Mouse (Mus musculus): ENCODE data around the gene Mss51. TPM values are rescaled to one million over a fixed set of nuclear protein-coding genes. Genes with fewer than 3 reads are reported as not detected.
A peak's percentile ranks its signal among the peaks of the same experiment; 100 is the strongest.

Gene Mss51
- 0.83 and 1.3 TPM in 2 replicates for polyA plus RNA-seq (2016; fragmentation: Nextera tagmentation; extraction: Ambion mirVana)

GRCm38 (mm10) chr14:20496603-20497002 is at the start of gene Mss51:
Mss51 (minus strand) TSS chr14:20496901.
- Histone ChIP-seq H3K4me1 (no peaks in the 10 kb centered on the region), H3K4me3 (no peak within 1 kb of the TSS), H3K36me3 (peaks cover 80% of the 10 kb centered on the region), H3K27ac (no peak within 1 kb of the TSS), H3K9me3 (replicated peaks) (no peaks in the 10 kb centered on the region), H3K27me3 (ENCODE audit: low read depth, poor library complexity, severe bottlenecking) (no peaks in the 10 kb centered on the region)
- WGBS = 76% methylated on average over 2 of the region's 2 CpGs
- no peak for DNase-seq (ENCODE audit: low spot score)

- H3K4me1 ChIP-seq = peaks cover 9% of the 10 kb centered on the region; the same call in 1 of the 2 replicates
- peaks cover 39% of the 10 kb centered on the region for H3K36me3 ChIP-seq
- peak within 1 kb of the TSS; percentile 99 for H3K27ac ChIP-seq
- no peaks in the 10 kb centered on the region for H3K27me3 ChIP-seq (ENCODE audit: low read depth, poor library complexity, severe bottlenecking)
- WGBS = under 1% methylated on average over 29 of the region's 29 CpGs
- H3K9me3 ChIP-seq (replicated peaks) = no peaks in the 10 kb centered on the region
- DNase-seq (ENCODE audit: low spot score) = peak; percentile 92
- H3K4me3 ChIP-seq = peak within 1 kb of the TSS; percentile 91
Measured at GRCm38 (mm10) chr14:20546415-20546814, 49.7 kb upstream of the Mss51 start, which contains the start of gene Ppp3cb. Ppp3cb (minus strand) TSS chr14:20546573.

DNA sequence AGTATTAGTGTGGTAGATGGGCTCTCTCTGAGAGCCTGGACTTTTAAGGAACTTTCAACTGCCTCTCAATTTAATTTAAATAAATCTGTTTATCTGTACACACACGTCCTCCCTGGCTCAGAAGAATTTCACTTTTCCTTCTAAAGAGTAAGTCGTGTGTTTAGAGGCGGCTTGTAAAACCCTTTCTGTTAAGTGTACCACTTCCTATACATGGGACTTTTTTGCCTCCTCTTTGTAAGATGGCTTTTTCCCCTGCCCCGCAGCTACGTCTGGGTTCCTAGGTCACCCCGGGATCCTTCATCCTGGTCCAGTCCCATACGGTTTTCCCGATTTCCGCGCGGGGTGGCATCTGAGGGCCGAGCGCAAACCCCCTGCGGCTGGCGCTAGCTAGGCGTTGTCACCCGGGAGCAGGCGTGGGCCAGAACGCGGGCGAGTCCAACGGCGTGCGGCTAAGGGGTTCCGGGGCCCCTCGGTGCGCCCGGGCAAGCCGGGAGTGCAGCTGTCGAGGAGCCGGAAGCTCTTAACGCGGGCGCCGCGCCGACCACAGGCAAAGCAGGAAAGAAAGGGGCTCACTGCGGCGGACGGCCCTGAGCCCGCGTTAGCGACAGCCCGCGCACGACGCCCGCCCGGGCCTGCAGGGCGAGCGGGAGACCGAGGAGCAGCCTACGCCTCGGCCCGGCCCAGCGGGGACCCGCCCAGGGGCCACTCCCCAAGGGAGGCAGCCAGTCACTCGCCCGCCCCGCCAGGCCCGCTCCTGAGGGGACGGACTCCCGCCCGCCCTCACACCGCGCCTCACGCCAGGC is 49.0 kb upstream of the Mss51 start:
- peak overlapping the region; percentile 99 for H3K27ac ChIP-seq
- WGBS = under 1% methylated on average over 64 of the region's 67 CpGs
- peak overlapping the region; percentile 91 for H3K4me3 ChIP-seq
- H3K4me1 ChIP-seq = peaks cover 9% of the 10 kb centered on the region; the same call in 1 of the 2 replicates
- H3K27me3 ChIP-seq (ENCODE audit: low read depth, poor library complexity, severe bottlenecking) = no peaks in the 10 kb centered on the region
- DNase-seq (ENCODE audit: low spot score) = peak; percentile 88
- peaks cover 32% of the 10 kb centered on the region for H3K36me3 ChIP-seq
- no peaks in the 10 kb centered on the region for H3K9me3 ChIP-seq (replicated peaks)

DNA sequence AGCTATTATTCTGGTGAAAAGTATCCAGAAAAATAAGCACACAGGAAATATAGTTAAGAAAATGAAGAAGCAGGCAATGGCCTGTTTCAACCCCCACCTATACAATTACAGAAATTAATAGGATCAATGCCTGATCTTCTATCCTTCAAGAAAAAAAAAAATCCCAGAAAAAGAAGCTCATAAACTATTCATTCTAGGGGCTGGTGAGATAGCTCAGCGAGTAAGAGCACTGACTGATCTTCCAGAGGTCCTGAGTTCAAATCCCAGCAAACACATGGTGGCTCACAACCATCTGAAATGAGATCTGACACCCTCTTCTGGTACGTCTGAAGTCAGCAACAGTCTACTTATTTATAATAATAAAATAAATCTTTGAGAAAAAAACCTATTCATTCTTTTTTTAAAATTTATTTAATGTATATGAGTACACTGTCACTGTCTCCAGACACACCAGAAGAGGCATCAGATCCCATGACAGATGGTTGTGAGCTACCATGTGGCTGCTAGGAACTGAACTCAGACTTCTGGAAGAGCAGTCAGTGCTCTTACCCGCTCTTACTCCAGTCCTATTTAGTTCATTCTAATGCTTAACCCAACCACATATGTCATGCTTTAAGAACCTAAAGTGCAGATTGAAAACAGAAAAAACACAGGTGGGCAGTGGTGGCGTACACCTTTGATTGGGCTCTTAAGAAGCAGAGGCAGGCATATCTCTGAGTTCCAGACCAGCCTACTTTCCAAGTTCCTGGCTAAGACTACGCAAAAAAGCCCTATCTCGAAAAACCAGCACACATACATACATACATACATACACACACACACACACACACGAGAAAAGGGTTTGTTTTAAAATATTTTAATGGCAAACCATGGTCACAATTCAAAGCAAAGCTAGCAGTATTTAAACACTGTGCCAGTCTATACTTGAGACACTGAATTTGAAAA is 48.0 kb upstream of the Mss51 start:
- Histone ChIP-seq H3K4me3 (peak overlapping the region; percentile 91), H3K27ac (no peak overlapping the region), H3K4me1 (peaks cover 9% of the 10 kb centered on the region; the same call in 1 of the 2 replicates), H3K36me3 (peaks cover 26% of the 10 kb centered on the region), H3K27me3 (ENCODE audit: low read depth, poor library complexity, severe bottlenecking) (no peaks in the 10 kb centered on the region), H3K9me3 (replicated peaks) (no peaks in the 10 kb centered on the region)
- WGBS = 85% methylated on average over 7 of the region's 7 CpGs
- DNase-seq (ENCODE audit: low spot score) = no peak

- H3K27ac ChIP-seq = no peak overlapping the region
- no peak overlapping the region for H3K4me3 ChIP-seq
- H3K9me3 ChIP-seq (replicated peaks) = no peaks in the 10 kb centered on the region
- 91% methylated on average over 4 of the region's 4 CpGs for WGBS
- peaks cover 40% of the 10 kb centered on the region for H3K36me3 ChIP-seq
- H3K27me3 ChIP-seq (ENCODE audit: low read depth, poor library complexity, severe bottlenecking) = no peaks in the 10 kb centered on the region
- DNase-seq (ENCODE audit: low spot score) = no peak
- H3K4me1 ChIP-seq = no peaks in the 10 kb centered on the region
Measured at GRCm38 (mm10) chr14:20529643-20530042, 32.9 kb upstream of the Mss51 start.

DNA sequence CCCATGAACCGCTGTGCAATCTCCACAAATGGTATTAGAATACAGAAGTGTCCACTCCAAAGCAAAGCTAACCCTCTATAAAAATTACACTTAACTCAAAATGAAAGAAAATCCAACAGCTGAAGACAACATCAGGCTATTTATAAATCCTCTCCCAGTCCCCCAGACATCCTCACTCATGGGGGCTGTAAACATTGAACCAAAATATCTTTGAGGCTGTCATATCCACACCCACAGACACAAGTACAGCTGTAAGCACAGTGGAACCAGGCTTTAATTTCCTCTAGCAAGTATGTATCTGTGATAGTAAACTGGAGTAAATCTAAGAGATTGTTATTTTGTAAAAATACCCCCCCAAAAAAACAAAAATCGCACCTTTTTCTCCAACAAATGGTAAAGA is 23.5 kb upstream of the Mss51 start:
- no peak overlapping the region for H3K27ac ChIP-seq
- no peak for DNase-seq (ENCODE audit: low spot score)
- 95% methylated on average over 2 of the region's 2 CpGs for WGBS
- H3K4me3 ChIP-seq = no peak overlapping the region
- peaks cover 84% of the 10 kb centered on the region for H3K36me3 ChIP-seq
- H3K4me1 ChIP-seq = no peaks in the 10 kb centered on the region
- no peaks in the 10 kb centered on the region for H3K9me3 ChIP-seq (replicated peaks)
- H3K27me3 ChIP-seq (ENCODE audit: low read depth, poor library complexity, severe bottlenecking) = no peaks in the 10 kb centered on the region

DNA sequence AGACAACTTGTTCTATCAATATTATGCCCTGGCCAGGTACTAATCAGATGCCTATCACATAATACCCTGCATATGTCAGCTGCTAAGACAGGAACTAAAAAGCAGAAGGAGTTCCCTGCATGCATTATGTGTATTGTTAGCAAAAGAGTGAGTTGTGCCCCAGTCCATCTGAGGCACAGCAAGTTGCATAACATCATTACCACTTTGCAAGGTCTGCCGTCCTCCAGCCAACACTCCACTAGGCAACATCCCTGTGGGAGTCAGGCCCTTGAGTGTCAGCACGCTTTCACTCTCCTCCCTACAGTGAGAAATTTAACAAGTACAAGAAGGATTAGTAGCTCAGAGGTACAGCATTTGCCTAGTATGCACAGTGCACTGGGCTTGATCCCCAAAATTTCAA is 11.7 kb upstream of the Mss51 start:
- Histone ChIP-seq H3K36me3 (peaks cover 66% of the 10 kb centered on the region), H3K27ac (no peak overlapping the region), H3K27me3 (ENCODE audit: low read depth, poor library complexity, severe bottlenecking) (no peaks in the 10 kb centered on the region), H3K4me1 (no peaks in the 10 kb centered on the region), H3K9me3 (replicated peaks) (no peaks in the 10 kb centered on the region), H3K4me3 (no peak overlapping the region)
- WGBS = 80% methylated on average over 2 of the region's 2 CpGs
- DNase-seq (ENCODE audit: low spot score) = no peak

- Histone ChIP-seq H3K9me3 (replicated peaks) (no peaks in the 10 kb centered on the region), H3K4me1 (no peaks in the 10 kb centered on the region), H3K36me3 (peaks cover 60% of the 10 kb centered on the region), H3K4me3 (no peak overlapping the region), H3K27me3 (ENCODE audit: low read depth, poor library complexity, severe bottlenecking) (no peaks in the 10 kb centered on the region), H3K27ac (no peak overlapping the region)
- 95% methylated on average over 10 of the region's 10 CpGs for WGBS
- no peak for DNase-seq (ENCODE audit: low spot score)
Measured at GRCm38 (mm10) chr14:20502966-20503365, 6.3 kb upstream of the Mss51 start.

DNA sequence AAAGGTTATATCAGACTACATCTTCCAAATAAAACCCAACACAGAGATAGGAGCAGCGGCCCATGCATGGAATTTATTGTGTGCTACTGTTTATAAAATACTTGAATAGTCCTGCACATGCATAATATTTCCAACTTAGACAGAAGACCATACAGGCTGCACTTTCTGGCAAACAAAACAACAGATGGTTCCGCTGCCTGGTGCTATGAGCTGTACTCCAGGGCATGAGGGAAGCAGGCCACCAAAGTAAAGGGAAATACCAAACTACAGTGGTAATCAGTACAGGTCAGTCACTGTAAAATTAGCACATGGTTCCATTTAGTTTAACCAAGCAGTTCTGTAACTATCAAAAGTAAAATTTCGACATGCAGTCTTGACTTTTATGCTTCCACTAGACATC is 3.3 kb upstream of the Mss51 start:
- Histone ChIP-seq H3K4me1 (no peaks in the 10 kb centered on the region), H3K27ac (no peak overlapping the region), H3K4me3 (no peak overlapping the region), H3K27me3 (ENCODE audit: low read depth, poor library complexity, severe bottlenecking) (no peaks in the 10 kb centered on the region), H3K9me3 (replicated peaks) (no peaks in the 10 kb centered on the region), H3K36me3 (peaks cover 73% of the 10 kb centered on the region)
- WGBS = 90% methylated on average over 3 of the region's 3 CpGs
- DNase-seq (ENCODE audit: low spot score) = no peak

GRCm38 (mm10) chr14:20486031-20486430 is 10.7 kb downstream of the Mss51 start:
- Histone ChIP-seq H3K27ac (no peak overlapping the region), H3K4me1 (no peaks in the 10 kb centered on the region), H3K4me3 (no peak overlapping the region), H3K36me3 (peaks cover 44% of the 10 kb centered on the region), H3K27me3 (ENCODE audit: low read depth, poor library complexity, severe bottlenecking) (no peaks in the 10 kb centered on the region), H3K9me3 (replicated peaks) (no peaks in the 10 kb centered on the region)
- DNase-seq (ENCODE audit: low spot score) = no peak
- WGBS = 95% methylated on average over 5 of the region's 5 CpGs

GRCm38 (mm10) chr14:20482051-20482751 is 14.5 kb downstream of the Mss51 start:
- H3K27ac ChIP-seq = no peak overlapping the region
- H3K9me3 ChIP-seq (replicated peaks) = no peaks in the 10 kb centered on the region
- DNase-seq (ENCODE audit: low spot score) = no peak
- WGBS = 89% methylated on average over 7 of the region's 7 CpGs
- peaks cover 27% of the 10 kb centered on the region for H3K4me1 ChIP-seq
- H3K36me3 ChIP-seq = peaks cover 21% of the 10 kb centered on the region
- no peaks in the 10 kb centered on the region for H3K27me3 ChIP-seq (ENCODE audit: low read depth, poor library complexity, severe bottlenecking)
- no peak overlapping the region for H3K4me3 ChIP-seq

DNA sequence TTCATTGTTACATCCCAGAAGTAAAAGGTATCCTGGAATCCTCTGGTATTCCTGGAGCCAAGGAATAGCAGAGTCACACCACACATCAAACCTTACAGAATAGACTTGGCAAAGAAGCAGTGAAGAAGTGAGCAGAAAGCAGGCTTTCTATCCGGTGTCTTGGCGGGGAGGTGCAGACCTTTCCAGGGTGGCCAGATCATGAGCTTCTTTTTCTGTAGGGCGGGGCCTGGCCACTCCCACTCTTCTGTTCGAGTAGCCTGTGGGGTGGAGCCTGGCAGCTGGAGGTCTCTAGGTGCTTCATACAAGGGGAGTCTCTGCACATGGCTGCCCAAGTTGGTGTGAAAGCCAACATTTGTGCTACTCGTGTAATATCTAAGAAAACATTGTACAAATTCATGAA is 15.5 kb downstream of the Mss51 start:
- peaks cover 16% of the 10 kb centered on the region for H3K36me3 ChIP-seq
- H3K4me3 ChIP-seq = no peak overlapping the region
- peaks cover 36% of the 10 kb centered on the region for H3K4me1 ChIP-seq
- H3K27me3 ChIP-seq (ENCODE audit: low read depth, poor library complexity, severe bottlenecking) = no peaks in the 10 kb centered on the region
- H3K27ac ChIP-seq = no peak overlapping the region
- WGBS = 18% methylated on average over 5 of the region's 5 CpGs
- no peaks in the 10 kb centered on the region for H3K9me3 ChIP-seq (replicated peaks)
- DNase-seq (ENCODE audit: low spot score) = no peak

All from limb, embryonic 10.5 days (tissue).